Mouse (Mus musculus) liver, adult 2 months (tissue): ENCODE results near the gene Tmem9b. TPM values are rescaled to one million over a fixed set of nuclear protein-coding genes. Genes with fewer than 3 reads are reported as not detected.
A peak's percentile ranks its signal among the peaks of the same experiment; 100 is the strongest.

Experiments used
- DNase-seq: peaks from one replicate; pipeline ENCODE4 v3.0.0-alpha.2; 2011; ENCODE audit warnings: low read depth, low spot score; ENCODE audit errors: extremely low read depth
- H3K27ac ChIP-seq: fragments of 200-500 bp; replicated peaks from 2 replicates; pipeline ENCODE4 v1.5.1; 2012; ENCODE audit warnings: low read depth, mild to moderate bottlenecking, control low read depth, inconsistent platforms, low read length; ENCODE audit not compliant: insufficient read depth
- H3K27me3 ChIP-seq: fragments of 200-500 bp; 2 replicates; pipeline ENCODE4 v1.6.1; 2012; ENCODE audit warnings: mild to moderate bottlenecking, moderate library complexity, low read length, inconsistent platforms; ENCODE audit not compliant: control insufficient read depth, insufficient read depth
- H3K36me3 ChIP-seq: fragments of 200-500 bp; 2 replicates; pipeline ENCODE4 v1.6.1; 2012; ENCODE audit warnings: low read length, inconsistent platforms; ENCODE audit not compliant: control insufficient read depth, insufficient read depth
- H3K4me1 ChIP-seq: fragments of 200-500 bp; 2 replicates; pipeline ENCODE4 v1.6.1; 2011; ENCODE audit warnings: low read length; ENCODE audit not compliant: control insufficient read depth, insufficient read depth
- H3K4me3 ChIP-seq: fragments of 200-500 bp; 2 replicates; pipeline ENCODE4 v1.5.1; 2011; ENCODE audit warnings: low read depth, mild to moderate bottlenecking, control low read depth, low read length, moderate library complexity; ENCODE audit not compliant: insufficient read depth
- H3K79me2 ChIP-seq: fragments of 200-500 bp; 2 replicates; pipeline ENCODE4 v1.6.1; 2012; ENCODE audit warnings: inconsistent platforms, mild to moderate bottlenecking, low read length, moderate library complexity; ENCODE audit not compliant: control insufficient read depth, insufficient read depth
- H3K9ac ChIP-seq: fragments of 200-500 bp; 2 replicates; pipeline ENCODE4 v1.6.1; 2012; ENCODE audit warnings: low read depth, mild to moderate bottlenecking, control low read depth, inconsistent platforms, low read length
- CTCF ChIP-seq: fragments of 200-500 bp; IDR thresholded peaks from 2 replicates; pipeline ENCODE4 v1.5.1; 2011; ENCODE audit warnings: low read depth, low read length, control low read depth
- POLR2A ChIP-seq: fragments of 200-500 bp; IDR thresholded peaks from 2 replicates; pipeline ENCODE4 v1.6.1; 2011; ENCODE audit warnings: low read length, control low read depth; ENCODE audit not compliant: insufficient read depth; ENCODE audit errors: extremely low read depth
- WGBS: fragments of 180-500 bp; shearing (Covaris S2); methylation state at CpG from one replicate; pipeline ENCODE4 v1.1.7; 2018; 5-methylcytosine and 5-hydroxymethylcytosine counted together
- polyA plus RNA-seq: library from polyadenylated mRNA; depleted of rRNA; stranded (reverse); fragments of >200 nt; gene quantifications from 2 replicates; pipeline ENCODE4 v1.2.3, GENCODE M21; 2012; rRNA removed
- total RNA-seq: library from RNA; depleted of rRNA; stranded (reverse); fragments of >200 nt; gene quantifications from 2 replicates; pipeline ENCODE4 v1.2.3, GENCODE M21; 2014; rRNA removed

The Tmem9b gene
- total RNA-seq (25.2 and 26.3 TPM in 2 replicates), polyA plus RNA-seq (16.5 and 18.4 TPM in 2 replicates)

DNA sequence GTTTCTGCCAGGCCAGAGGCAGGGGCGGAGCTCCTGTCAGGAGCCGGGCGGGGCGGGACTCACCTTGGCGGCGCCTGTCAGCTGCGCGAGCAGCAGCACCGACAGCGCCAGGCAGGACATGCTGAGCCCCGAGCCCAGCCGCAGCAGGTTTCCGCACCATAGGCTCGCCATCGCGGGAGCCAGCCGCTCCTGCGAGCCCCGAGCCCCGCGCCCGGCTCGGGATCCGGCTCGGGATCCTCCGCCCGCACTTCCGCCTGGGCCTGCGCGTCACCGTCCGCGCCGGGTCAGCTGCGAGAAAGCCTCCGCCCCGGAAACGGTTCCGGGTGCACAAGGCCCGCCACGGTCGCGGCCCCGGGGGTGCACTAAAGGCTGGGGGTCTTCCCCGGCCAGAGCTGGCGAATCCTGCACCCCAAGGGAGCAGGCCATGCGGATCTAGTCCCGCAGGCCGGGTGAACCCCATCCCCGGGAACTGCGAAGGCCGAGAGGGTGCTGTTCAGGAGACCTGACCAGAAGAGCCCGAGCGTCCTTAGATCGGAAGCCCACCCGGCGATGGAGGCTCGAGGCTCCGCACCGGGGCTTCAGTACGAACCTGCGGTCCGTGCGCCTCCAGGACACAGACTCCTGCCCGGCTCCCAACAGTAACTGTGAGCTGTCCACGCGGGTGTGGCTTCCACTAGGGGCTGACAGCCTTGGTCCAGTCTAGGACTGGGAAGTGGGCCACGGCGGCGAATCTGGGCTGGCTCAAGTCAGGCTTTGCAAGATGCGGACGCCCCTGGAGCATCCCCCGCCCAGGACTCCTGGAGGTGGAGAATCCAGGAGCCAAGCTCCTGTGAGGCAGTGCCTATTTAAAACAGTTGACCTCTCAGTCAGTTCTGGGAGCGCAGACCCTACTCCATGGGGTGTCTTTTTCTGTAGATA is at the start of gene Tmem9b:
Gene Tmem9b (minus strand): TSS at position 868 of the 918 bp plus-strand sequence.
- 1% methylated on average over 74 of the region's 74 CpGs for WGBS
- 0 out of 2 replicates have a peak, but pooled peaks have one; percentile 25 for TF ChIP-seq CTCF
- 0 out of 2 replicates have a peak, but pooled peaks have one; percentile 41 for TF ChIP-seq POLR2A

DNA sequence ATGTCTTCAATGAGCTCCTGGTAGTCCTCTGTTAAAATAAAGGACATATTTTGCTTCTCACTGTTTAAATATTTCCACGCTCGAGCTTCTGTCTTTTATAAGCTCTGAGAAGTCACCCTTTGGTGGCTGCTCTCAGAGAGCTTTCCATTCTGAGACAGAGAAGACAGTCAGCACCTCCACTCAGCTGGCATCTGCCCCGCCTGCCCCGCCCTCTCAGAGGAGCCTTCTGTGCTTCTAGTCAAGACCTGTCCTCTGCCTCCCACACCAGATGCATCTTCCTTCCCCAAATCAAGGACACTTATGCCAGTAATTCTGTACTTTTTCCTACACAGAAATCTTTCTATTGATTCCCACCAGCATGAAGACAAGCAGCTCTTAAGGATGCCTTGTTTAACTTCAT is 48.0 kb upstream of the Tmem9b start:
- Histone ChIP-seq H3K27me3 (no peaks in the 10 kb centered on the region), H3K4me1 (no peaks in the 10 kb centered on the region), H3K36me3 (no peaks in the 10 kb centered on the region), H3K9ac (no peak overlapping the region), H3K4me3 (no peak overlapping the region), H3K79me2 (no peaks in the 10 kb centered on the region), H3K27ac (no peak overlapping the region)
- TF ChIP-seq CTCF: no peak
- no peak for TF ChIP-seq POLR2A
- no peak for DNase-seq
- WGBS: 84% methylated on average over 4 of the region's 4 CpGs

More for the DNA sequence above, at the start of gene Tmem9b:
- Histone ChIP-seq H3K9ac (peak within 1 kb of the TSS; percentile 96), H3K4me1 (peaks cover 7% of the 10 kb centered on the region; the same call in 1 of the 2 replicates), H3K27ac (peak within 1 kb of the TSS; percentile 93), H3K4me3 (peak within 1 kb of the TSS; percentile 88), H3K79me2 (no peaks in the 10 kb centered on the region; the same call in 1 of the 2 replicates), H3K36me3 (peaks cover 2% of the 10 kb centered on the region; the same call in 1 of the 2 replicates), H3K27me3 (no peaks in the 10 kb centered on the region)
- DNase-seq: peak; percentile 49

DNA sequence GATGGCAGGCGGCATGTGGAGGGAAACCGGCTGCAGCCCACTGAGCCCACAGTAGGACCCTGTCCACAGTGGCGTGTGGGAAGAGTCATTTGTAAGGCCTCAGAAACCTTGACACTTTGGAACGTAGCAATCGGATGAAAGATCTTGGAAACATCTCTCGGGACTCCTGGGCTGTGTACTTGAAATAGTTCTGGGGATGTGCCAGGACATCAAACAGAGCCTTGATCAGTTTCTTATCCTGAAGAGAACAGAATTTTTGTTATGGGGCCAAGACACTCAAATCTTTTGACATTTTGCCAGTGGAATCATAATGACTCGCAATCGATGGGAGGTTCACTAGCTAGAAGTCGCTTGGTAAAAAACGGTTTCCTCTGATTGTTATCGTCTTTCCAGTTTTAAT is 46.5 kb upstream of the Tmem9b start:
- 84% methylated on average over 11 of the region's 11 CpGs for WGBS

DNA sequence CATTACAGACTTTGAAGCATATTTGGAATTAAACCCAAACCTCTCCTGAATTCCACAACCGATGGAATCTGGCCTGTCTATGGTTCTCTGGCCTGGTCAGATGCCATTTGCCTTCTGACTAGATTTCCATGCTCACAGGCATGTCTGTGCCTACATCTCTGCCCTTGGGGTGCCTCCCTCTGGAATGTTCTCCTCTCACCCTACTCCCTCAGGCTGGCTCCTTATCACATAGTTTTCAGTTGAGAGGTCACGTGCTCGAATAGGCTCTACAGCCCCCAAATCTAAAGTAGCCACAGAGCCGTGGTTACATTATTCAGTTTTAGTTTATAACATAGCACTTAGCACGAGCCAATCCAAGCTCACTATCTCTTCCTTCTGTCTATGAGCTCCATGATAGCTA is 42.9 kb upstream of the Tmem9b start:
- DNase-seq: no peak
- no peak overlapping the region for H3K4me3 ChIP-seq
- no peaks in the 10 kb centered on the region for H3K27me3 ChIP-seq
- TF ChIP-seq POLR2A (no peak), CTCF (no peak)
- H3K4me1 ChIP-seq: no peaks in the 10 kb centered on the region
- H3K36me3 ChIP-seq: no peaks in the 10 kb centered on the region
- H3K79me2 ChIP-seq: no peaks in the 10 kb centered on the region
- H3K9ac ChIP-seq: no peak overlapping the region
- H3K27ac ChIP-seq: no peak overlapping the region
- 78% methylated on average over 5 of the region's 5 CpGs for WGBS

More for the DNA sequence above, 46.5 kb upstream of the Tmem9b start:
- no peaks in the 10 kb centered on the region for H3K27me3 ChIP-seq
- H3K4me1 ChIP-seq: no peaks in the 10 kb centered on the region
- no peaks in the 10 kb centered on the region for H3K36me3 ChIP-seq
- no peak overlapping the region for H3K9ac ChIP-seq
- TF ChIP-seq CTCF: no peak
- no peak for TF ChIP-seq POLR2A
- no peak for DNase-seq
- H3K79me2 ChIP-seq: no peaks in the 10 kb centered on the region
- H3K4me3 ChIP-seq: no peak overlapping the region
- no peak overlapping the region for H3K27ac ChIP-seq

DNA sequence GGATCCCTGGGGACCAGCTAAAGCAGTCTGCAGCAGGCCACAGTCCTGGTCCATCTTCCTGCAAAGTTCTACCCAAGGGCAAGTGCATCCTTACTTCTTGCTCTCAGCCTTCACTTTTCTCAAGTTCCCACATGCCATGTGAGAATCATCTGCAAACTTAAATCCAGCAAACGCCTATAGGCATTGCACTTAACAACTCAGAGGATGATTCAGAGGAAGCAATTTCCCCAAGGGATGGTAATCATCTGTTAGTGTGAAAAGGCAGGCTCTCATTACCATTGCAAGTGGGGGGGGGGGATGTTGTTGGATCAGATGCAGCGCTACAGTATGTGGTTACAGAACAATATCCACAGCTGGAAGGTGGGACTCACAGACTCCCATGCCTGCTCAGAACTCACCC is 41.9 kb upstream of the Tmem9b start:
- Histone ChIP-seq H3K4me1 (no peaks in the 10 kb centered on the region), H3K79me2 (no peaks in the 10 kb centered on the region), H3K27me3 (no peaks in the 10 kb centered on the region), H3K27ac (no peak overlapping the region), H3K9ac (no peak overlapping the region), H3K4me3 (no peak overlapping the region), H3K36me3 (no peaks in the 10 kb centered on the region)
- no peak for DNase-seq
- 75% methylated on average over 2 of the region's 2 CpGs for WGBS
- TF ChIP-seq POLR2A (no peak), CTCF (no peak)
